Mouse (Mus musculus): ENCODE data around the gene Abcf1.
A peak's percentile ranks its signal among the peaks of the same experiment; 100 is the strongest.
"Not testable (repeated sequence)": the region's sequence is repeated elsewhere in the genome, so short reads cannot be mapped to it uniquely, and the experiment has no call there.

The Abcf1 gene

GRCm38 (mm10) chr17:35969418-35970389 lies at the start of gene Abcf1:
Abcf1 (minus strand) TSS chr17:35969761.
- DNase-seq (ENCODE audit: low spot score in 2 of 2) = peak; percentile 99 to 100

DNA sequence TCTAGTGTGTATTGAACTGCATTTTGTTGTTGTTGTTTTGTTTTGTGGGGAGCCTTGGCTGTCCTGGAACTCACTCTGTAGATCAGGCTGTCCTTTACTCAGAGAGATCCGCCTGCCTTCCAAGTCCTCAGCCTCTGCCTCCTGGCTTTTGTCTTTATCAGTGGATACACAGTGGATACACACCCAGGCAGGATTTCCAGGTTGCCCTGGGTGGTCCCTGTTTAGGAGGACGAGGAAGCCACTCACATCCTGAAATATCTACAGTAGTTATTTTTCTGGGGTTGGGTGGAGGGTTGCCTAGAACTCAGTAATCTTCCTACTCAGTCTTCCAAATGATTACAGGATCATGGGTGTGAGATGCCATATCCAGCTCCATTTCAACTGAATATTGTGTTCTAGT lies 49.4 kb upstream of the Abcf1 start:
- DNase-seq (ENCODE audit: low spot score in 2 of 2) = no peak

DNA sequence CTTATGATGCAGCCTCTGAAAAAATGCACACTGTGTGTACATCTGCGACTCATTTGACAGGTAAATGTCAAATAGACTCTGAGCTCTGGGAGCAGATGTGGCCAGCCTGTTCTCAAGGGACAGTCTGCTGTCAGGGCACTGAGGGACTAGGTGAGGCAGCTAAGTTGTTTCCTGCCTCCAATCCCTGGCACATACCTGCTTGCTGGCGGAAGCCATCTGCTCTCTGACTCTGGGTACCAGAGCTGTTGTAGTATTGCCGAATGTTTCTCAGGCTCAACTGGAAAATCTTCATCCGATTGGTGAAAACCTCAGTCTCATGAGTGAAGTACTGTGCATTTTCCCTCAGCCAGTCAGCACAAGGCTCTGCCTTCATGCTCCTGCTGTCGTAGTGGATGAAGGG lies 47.5 kb upstream of the Abcf1 start:
- DNase-seq (ENCODE audit: low spot score in 2 of 2) = no peak

DNA sequence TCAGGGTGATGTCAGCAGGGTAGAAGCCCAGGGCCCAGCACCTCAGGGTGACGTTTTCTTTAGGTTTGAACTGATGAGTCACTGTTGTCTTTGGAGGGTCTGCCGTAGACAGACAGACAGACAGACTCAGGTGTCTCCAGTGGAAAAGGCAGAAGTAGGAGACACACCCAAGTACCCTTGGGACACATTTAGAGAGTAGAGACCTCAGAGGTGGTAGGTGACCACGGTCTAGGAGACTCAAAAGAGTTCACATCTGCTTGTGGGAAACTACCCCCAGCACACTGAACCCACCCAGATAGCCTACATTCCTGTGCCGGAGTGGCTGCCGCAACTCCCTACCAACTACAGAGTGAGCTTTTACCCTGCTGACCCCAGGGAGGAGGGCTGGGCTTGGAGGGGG lies 45.4 kb upstream of the Abcf1 start:
- no peak for DNase-seq (ENCODE audit: low spot score in 2 of 2)

DNA sequence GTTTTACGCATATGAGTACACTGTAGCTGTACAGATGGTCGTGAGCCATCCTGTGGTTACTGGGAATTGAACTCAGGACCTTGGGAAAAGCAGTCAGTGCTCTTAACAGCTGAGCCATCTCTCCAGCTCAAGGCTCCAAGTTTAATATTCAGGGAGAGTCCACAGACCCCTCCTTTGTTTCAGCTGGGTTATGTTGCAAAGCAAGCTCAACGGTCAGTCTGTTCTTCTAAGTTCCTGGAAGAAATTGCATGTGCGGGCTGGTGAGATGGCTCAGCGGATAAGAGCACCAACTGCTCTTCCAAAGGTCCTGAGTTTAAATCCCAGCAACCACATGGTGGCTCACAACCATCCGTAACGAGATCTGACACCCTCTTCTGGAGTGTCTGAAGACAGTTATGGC lies 34.8 kb upstream of the Abcf1 start:
- DNase-seq (ENCODE audit: low spot score in 2 of 2) = not testable (repeated sequence)

DNA sequence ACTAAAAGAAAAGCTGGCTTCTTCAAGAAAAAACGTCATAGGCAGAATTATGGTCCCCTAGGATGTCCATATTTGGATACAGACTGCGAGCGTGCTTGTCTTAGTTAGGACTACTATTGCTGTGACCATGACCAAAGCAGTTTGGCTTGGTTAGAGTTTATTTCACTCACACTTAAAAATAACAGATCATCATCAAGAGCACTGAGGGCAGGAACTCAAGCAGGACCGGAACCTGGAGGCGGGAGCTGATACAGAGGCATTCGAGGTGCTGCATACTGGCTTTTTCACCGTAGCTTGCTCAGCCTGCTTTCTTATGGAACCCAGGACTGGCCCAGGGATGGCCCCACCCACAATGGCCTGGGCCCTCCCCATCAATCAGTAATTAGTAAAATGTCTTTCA lies 33.8 kb upstream of the Abcf1 start:
- no peak for DNase-seq (ENCODE audit: low spot score in 2 of 2)

DNA sequence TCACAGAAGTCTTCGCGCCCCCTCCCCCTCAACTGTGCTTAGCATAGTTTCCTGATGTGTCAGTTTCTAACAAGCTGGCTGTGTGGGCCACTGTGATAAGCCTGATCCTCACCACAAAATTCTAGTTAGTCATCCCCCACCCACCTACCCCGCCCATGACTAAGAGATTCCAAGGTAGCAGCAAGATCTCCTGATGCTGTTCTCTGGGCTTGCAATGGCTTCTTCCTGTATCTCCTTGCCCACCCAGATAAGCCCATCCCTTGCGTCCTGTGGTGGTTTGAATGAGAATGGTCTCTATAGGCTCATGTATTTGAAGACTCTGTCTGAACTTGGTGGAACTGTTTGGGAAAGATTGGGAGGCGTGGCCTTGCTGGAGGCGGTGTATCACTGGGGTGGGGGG lies 32.4 kb upstream of the Abcf1 start:
- DNase-seq (ENCODE audit: low spot score in 2 of 2) = peak in 1 of 2 experiments; percentile 56

- peak in 1 of 2 experiments; percentile 53 for DNase-seq (ENCODE audit: low spot score in 2 of 2)
Measured at GRCm38 (mm10) chr17:36001121-36001897, 31.7 kb upstream of the Abcf1 start.

DNA sequence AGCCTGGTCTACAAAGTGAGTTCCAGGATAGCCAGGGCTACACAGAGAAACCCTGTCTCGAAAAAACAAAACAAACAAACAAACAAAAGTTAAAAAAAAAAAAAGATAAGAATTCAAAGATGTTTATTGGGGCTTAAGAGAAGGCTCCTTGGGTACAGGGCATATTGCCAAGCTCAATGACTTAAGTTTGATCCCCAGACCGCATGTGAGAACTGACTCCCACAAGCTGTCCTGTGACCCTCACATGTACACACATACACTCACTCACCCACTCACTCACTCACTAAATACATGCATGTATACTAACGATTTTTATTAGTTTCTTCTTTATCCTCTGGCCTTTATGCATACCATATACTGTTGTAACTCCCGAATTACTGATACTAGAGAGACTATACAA lies 30.8 kb upstream of the Abcf1 start:
- DNase-seq (ENCODE audit: low spot score in 2 of 2) = no peak

GRCm38 (mm10) chr17:35999356-35999755 lies 29.8 kb upstream of the Abcf1 start:
- DNase-seq (ENCODE audit: low spot score in 2 of 2) = peak in 1 of 2 experiments; percentile 39

GRCm38 (mm10) chr17:35998545-35999305 lies 29.2 kb upstream of the Abcf1 start:
- no peak for DNase-seq (ENCODE audit: low spot score in 2 of 2)

DNA sequence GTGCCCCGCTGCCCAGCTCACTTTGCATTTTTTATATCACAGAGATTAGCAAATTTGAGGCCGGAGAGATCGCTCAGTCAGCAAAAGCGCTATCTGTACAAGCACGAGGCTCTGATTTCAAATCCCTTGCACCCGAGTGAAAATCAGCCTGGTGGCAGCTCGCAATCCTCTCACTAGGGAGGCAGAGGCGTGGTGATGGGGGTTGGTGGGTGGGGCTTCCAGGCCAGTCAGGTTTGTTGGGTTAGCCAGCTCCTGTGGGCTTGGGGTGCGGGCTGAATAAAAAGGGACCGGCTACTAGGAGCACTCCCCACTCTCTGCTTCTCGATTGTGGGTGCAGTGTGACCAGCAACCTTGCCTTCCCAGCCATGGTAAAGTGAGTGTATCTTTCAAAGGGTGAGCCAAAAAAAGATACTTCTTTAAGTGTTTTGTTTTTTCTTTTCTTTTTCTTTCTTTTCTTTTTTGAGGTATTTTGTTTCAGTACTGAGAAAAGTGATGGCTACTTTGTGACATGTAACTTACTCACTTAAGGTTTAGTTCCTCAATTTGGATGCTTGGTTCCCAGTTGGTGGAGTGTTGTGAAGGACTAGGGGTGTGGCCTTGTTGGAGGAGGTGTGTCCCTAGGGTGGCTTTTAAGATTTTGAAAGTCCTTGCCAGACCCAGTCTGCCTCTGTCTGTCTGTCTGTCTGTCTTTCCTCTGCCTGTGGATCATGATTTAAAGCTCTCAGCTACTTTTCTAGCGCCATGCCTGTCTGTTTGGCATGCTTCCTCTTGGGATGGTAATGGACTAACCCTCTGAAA lies 28.4 kb upstream of the Abcf1 start:
- DNase-seq (ENCODE audit: low spot score in 2 of 2) = peak; percentile 51 to 58

GRCm38 (mm10) chr17:35996949-35997348 lies 27.4 kb upstream of the Abcf1 start:
- peak; percentile 93 to 99 for DNase-seq (ENCODE audit: low spot score in 2 of 2)

DNA sequence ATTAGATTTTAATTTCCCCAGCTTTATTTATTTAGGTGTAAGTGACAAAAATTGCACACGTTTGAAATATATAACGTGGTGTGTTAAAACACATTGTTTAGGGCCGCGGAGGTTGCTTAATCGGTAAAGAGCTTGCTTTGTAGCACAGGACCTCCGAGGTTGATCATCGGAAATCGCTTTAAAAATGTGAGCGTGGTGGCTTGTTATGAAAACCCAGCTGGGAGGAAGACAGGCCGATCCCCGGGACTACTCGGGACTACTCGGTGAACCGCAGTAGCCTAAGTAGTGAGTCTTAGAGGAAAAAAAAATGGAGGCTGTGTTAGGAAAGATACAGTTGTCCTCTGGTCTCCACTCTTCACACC lies 25.3 kb upstream of the Abcf1 start:
- DNase-seq (ENCODE audit: low spot score in 2 of 2) = no peak

DNA sequence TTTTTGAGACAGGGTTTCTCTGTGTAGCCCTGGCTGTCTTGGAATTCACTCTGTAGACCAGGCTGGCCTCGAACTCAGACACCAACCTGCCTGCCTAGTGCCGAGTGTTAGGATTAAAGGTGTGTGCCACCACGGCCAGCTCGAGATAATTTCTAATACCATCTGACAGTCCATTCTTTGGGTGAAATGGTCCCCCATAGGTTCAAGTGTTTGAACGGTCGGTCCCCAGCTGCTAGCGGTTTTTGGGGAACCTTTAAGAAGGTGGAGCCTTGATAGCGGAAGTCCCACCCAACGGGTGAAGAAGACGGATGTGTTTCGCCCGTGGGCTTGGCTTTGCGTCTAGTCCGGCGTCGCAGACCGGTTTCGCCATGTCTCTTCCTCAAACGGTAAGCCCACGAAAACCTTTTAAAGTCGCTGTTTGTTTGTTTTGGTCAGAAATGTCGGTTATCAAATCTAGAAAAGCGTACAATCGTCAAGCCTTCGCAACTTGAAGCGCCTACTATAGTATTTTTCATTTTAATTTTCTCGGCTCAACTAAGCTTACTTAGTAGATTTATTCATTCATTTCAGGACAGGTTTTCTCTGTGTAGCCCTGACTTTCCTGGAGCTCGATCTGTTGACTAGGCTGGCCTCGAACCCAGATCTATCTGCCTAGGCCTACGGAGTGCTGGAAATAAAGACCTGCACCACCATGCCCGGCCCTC lies 24.8 kb upstream of the Abcf1 start:
- DNase-seq (ENCODE audit: low spot score in 2 of 2) = peak; percentile 64 to 69

GRCm38 (mm10) chr17:35993675-35994074 lies 24.1 kb upstream of the Abcf1 start:
- DNase-seq (ENCODE audit: low spot score in 2 of 2) = peak; percentile 67 to 80

GRCm38 (mm10) chr17:35991781-35992180 lies 22.2 kb upstream of the Abcf1 start:
- DNase-seq (ENCODE audit: low spot score in 2 of 2) = no peak

GRCm38 (mm10) chr17:35981776-35982175 lies 12.2 kb upstream of the Abcf1 start:
- no peak for DNase-seq (ENCODE audit: low spot score in 2 of 2)

GRCm38 (mm10) chr17:35980363-35980754 lies 10.8 kb upstream of the Abcf1 start:
- DNase-seq (ENCODE audit: low spot score in 2 of 2) = peak in 1 of 2 experiments; percentile 39

Measured in spleen, postnatal 14 days (tissue).